Mouse (Mus musculus): ENCODE measurements around the gene Pde3a. TPM values are rescaled to one million over a fixed set of nuclear protein-coding genes. Genes with fewer than 3 reads are reported as not detected.
"Not testable (repeated sequence)": the region's sequence is repeated elsewhere in the genome, so short reads cannot be mapped to it uniquely, and the experiment has no call there.

The Pde3a gene
- total and polyA plus RNA-seq, 2 experiments = 0.44 to 1.1 TPM

DNA sequence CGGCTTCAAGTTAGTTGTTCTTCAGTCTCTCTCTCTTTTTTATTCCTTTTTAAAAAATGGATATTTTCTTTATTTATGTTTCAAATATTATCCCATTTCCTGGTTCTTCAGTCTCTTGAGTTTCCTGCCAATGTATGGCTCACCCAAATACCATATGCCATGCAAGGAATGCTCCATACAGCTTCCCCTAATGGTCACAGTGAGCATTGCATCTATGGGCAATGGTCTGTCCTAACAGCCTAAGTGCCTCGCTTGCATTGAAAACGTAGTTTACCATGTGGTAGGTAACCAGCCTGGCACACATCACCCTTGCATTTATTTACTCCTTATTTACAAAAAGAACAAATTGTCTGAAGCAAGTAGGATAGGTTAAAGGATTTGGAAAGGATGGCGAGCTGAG is 64.0 kb downstream of the Pde3a start:
- no peak overlapping the region for H3K4me3 ChIP-seq (ENCODE audit: insufficient read depth, low read depth, low read length)
- DNase-seq (ENCODE audit: extremely low read depth, low read depth, low spot score) = no peak
- H3K36me3 ChIP-seq (ENCODE audit: control insufficient read depth, insufficient read depth, low read length) = no peaks in the 10 kb centered on the region
- TF ChIP-seq POLR2A (IDR thresholded peaks at IDR 0.05; ENCODE audit: extremely low read depth, insufficient read depth, low read length) (no peak), CTCF (IDR thresholded peaks at IDR 0.05; ENCODE audit: low read depth, low read length) (no peak)
- WGBS = 91% methylated on average over 4 of the region's 4 CpGs
- no peak overlapping the region for H3K9ac ChIP-seq (ENCODE audit: low read depth, low read length)
- H3K79me2 ChIP-seq (ENCODE audit: control insufficient read depth, insufficient read depth, low read length) = no peaks in the 10 kb centered on the region
- H3K27me3 ChIP-seq (ENCODE audit: control insufficient read depth, insufficient read depth, low read length) = no peaks in the 10 kb centered on the region
- H3K27ac ChIP-seq (replicated peaks; ENCODE audit: insufficient read depth, low read depth, low read length) = no peak overlapping the region
- no peaks in the 10 kb centered on the region for H3K4me1 ChIP-seq (ENCODE audit: control insufficient read depth, insufficient read depth, low read length)

DNA sequence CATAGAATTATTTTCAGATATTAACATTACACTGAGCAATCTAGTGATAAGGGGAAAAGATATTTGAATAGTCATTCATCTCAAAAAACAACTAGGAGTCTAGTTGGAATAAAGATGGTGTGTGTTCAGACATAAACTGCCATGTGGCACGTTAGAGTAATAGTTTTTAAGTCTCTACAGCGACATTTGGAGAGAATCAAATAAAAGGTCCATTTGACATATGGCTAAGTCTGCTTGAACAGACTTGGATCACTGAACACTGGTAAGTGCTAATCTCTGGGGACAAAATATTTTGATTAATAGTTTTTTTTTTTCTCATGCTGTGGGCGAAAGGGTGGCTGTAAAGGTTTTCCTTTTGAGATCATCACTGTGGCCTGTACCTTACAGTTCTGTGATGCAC is 69.4 kb downstream of the Pde3a start:
- Histone ChIP-seq H3K4me3 (ENCODE audit: insufficient read depth, low read depth, low read length) (no peak overlapping the region), H3K27me3 (ENCODE audit: control insufficient read depth, insufficient read depth, low read length) (no peaks in the 10 kb centered on the region), H3K27ac (replicated peaks; ENCODE audit: insufficient read depth, low read depth, low read length) (no peak overlapping the region), H3K79me2 (ENCODE audit: control insufficient read depth, insufficient read depth, low read length) (no peaks in the 10 kb centered on the region), H3K9ac (ENCODE audit: low read depth, low read length) (no peak overlapping the region), H3K36me3 (ENCODE audit: control insufficient read depth, insufficient read depth, low read length) (no peaks in the 10 kb centered on the region), H3K4me1 (ENCODE audit: control insufficient read depth, insufficient read depth, low read length) (no peaks in the 10 kb centered on the region)
- 89% methylated on average over 3 of the region's 3 CpGs for WGBS
- DNase-seq (ENCODE audit: extremely low read depth, low read depth, low spot score) = no peak
- no peak for TF ChIP-seq POLR2A (IDR thresholded peaks at IDR 0.05; ENCODE audit: extremely low read depth, insufficient read depth, low read length)
- TF ChIP-seq CTCF (IDR thresholded peaks at IDR 0.05; ENCODE audit: low read depth, low read length) = no peak

DNA sequence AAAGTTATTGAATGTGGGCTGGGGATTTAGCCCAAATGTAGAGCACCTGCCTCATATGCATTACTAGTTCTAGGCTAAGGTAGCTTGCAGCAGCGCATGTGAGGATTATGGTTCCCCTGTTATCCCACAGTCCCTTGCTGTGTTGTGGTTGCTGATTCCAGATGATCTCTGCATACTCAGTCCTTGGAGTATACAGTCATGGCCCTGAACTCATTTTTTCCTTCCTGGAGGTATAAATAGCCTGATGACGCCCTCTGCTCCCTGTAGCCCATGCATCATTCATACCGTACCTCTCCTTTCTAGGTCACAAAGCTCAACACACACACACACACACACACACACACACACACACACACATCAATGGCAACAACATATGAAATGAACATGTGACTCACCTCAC is 72.2 kb downstream of the Pde3a start:
- Histone ChIP-seq H3K36me3 (ENCODE audit: control insufficient read depth, insufficient read depth, low read length) (no peaks in the 10 kb centered on the region), H3K79me2 (ENCODE audit: control insufficient read depth, insufficient read depth, low read length) (no peaks in the 10 kb centered on the region), H3K27ac (replicated peaks; ENCODE audit: insufficient read depth, low read depth, low read length) (no peak overlapping the region), H3K9ac (ENCODE audit: low read depth, low read length) (no peak overlapping the region), H3K27me3 (ENCODE audit: control insufficient read depth, insufficient read depth, low read length) (no peaks in the 10 kb centered on the region), H3K4me3 (ENCODE audit: insufficient read depth, low read depth, low read length) (no peak overlapping the region), H3K4me1 (ENCODE audit: control insufficient read depth, insufficient read depth, low read length) (no peaks in the 10 kb centered on the region)
- 88% methylated on average over 3 of the region's 3 CpGs for WGBS
- DNase-seq (ENCODE audit: extremely low read depth, low read depth, low spot score) = no peak
- TF ChIP-seq CTCF (IDR thresholded peaks at IDR 0.05; ENCODE audit: low read depth, low read length) (no peak), POLR2A (IDR thresholded peaks at IDR 0.05; ENCODE audit: extremely low read depth, insufficient read depth, low read length) (no peak)

DNA sequence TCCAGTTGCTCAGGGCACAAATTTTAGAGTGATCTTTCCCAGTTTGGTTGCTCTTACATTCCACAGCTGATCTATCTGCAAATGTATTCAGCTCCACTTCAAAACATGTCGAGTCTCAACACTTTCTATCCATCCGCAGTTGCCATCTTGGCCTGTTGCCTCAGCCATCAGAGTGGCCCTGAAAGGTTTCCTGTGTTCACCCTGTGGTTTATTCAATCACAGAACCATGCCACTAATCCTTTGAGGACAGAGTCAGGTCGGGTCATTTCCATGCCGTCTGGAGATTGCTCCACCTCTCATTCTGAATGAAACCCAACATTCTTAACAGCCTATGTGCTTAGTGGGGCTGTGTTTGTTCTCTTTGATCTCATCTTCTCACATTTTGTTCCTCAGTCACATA is 73.9 kb downstream of the Pde3a start:
- DNase-seq (ENCODE audit: extremely low read depth, low read depth, low spot score) = no peak
- Histone ChIP-seq H3K36me3 (ENCODE audit: control insufficient read depth, insufficient read depth, low read length) (no peaks in the 10 kb centered on the region), H3K27ac (replicated peaks; ENCODE audit: insufficient read depth, low read depth, low read length) (no peak overlapping the region), H3K9ac (ENCODE audit: low read depth, low read length) (no peak overlapping the region), H3K79me2 (ENCODE audit: control insufficient read depth, insufficient read depth, low read length) (no peaks in the 10 kb centered on the region), H3K27me3 (ENCODE audit: control insufficient read depth, insufficient read depth, low read length) (no peaks in the 10 kb centered on the region), H3K4me1 (ENCODE audit: control insufficient read depth, insufficient read depth, low read length) (peaks cover 3% of the 10 kb centered on the region; the same call in 1 of the 2 replicates), H3K4me3 (ENCODE audit: insufficient read depth, low read depth, low read length) (no peak overlapping the region)
- TF ChIP-seq CTCF (IDR thresholded peaks at IDR 0.05; ENCODE audit: low read depth, low read length) (no peak), POLR2A (IDR thresholded peaks at IDR 0.05; ENCODE audit: extremely low read depth, insufficient read depth, low read length) (no peak)
- whole genome bisulfite sequencing = 53% methylated on average over 4 of the region's 4 CpGs

DNA sequence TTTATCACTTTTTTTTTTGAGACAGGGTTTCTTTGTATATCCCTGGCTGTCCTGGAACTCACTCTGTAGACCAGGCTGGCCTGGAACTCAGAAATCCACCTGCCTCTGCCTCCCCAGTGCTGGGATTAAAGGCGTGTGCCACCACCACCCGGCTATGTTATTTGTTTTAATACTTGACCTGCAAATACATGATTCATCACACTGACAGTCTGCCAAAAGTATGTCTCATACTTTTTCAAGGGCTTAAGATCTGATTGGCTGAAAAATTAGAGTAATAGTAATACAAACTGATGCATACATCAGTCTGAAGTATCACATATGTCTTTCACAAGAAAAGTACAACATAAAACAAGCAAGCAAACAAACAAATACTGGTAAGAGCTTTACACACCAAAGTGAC is 78.1 kb downstream of the Pde3a start:
- peak; percentile 24 for DNase-seq (ENCODE audit: extremely low read depth, low read depth, low spot score)
- H3K27me3 ChIP-seq (ENCODE audit: control insufficient read depth, insufficient read depth, low read length) = not testable (repeated sequence)

DNA sequence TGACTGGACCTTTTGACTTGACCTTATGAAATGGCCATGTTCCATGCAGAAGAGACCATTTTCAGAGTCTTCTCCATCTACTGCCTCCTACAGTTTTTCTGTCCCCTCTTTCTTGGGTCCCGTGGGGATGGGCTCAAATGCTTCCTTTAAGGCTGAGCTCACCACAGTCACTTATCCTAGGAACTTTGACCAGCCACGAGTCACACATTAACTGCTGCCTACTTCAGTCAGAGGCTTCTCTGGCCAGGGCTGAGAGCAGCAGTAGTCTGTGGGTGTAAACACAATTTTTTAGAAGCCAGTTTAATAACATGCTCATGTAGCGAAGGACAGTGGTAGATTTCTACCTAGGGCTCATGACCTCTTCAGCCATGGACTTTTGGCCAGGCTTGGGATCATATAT is 79.0 kb downstream of the Pde3a start:
- DNase-seq (ENCODE audit: extremely low read depth, low read depth, low spot score) = peak; percentile 87
- 15% methylated on average over 3 of the region's 3 CpGs for WGBS
- peak overlapping the region; percentile 55 for H3K27ac ChIP-seq (replicated peaks; ENCODE audit: insufficient read depth, low read depth, low read length)

More for the DNA sequence above, 78.1 kb downstream of the Pde3a start:
- H3K79me2 ChIP-seq (ENCODE audit: control insufficient read depth, insufficient read depth, low read length); H3K9ac ChIP-seq (ENCODE audit: low read depth, low read length); H3K36me3 ChIP-seq (ENCODE audit: control insufficient read depth, insufficient read depth, low read length); H3K4me3 ChIP-seq (ENCODE audit: insufficient read depth, low read depth, low read length); H3K27ac ChIP-seq (replicated peaks; ENCODE audit: insufficient read depth, low read depth, low read length): not testable (repeated sequence)
- 15% methylated on average over 2 of the region's 2 CpGs for WGBS
- H3K4me1 ChIP-seq (ENCODE audit: control insufficient read depth, insufficient read depth, low read length) = peaks cover 12% of the 10 kb centered on the region

More for the DNA sequence above, 79.0 kb downstream of the Pde3a start:
- Histone ChIP-seq H3K4me1 (ENCODE audit: control insufficient read depth, insufficient read depth, low read length) (peaks cover 13% of the 10 kb centered on the region), H3K79me2 (ENCODE audit: control insufficient read depth, insufficient read depth, low read length) (no peaks in the 10 kb centered on the region), H3K27me3 (ENCODE audit: control insufficient read depth, insufficient read depth, low read length) (no peaks in the 10 kb centered on the region), H3K9ac (ENCODE audit: low read depth, low read length) (no peak overlapping the region), H3K36me3 (ENCODE audit: control insufficient read depth, insufficient read depth, low read length) (no peaks in the 10 kb centered on the region), H3K4me3 (ENCODE audit: insufficient read depth, low read depth, low read length) (no peak overlapping the region)
- no peak for TF ChIP-seq POLR2A (IDR thresholded peaks at IDR 0.05; ENCODE audit: extremely low read depth, insufficient read depth, low read length)
- TF ChIP-seq CTCF (IDR thresholded peaks at IDR 0.05; ENCODE audit: low read depth, low read length) = no peak

All from liver, adult 2 months (tissue).